Mouse (Mus musculus) stomach, postnatal 0 days (tissue): ENCODE data around the gene Stard13.

Source experiments
- CTCF ChIP-seq: IDR thresholded peaks from 2 replicates; pipeline ENCODE4 v1.5.1; 2016; ENCODE audit warnings: antibody characterized with exemption, low read depth, mild to moderate bottlenecking, moderate library complexity
- EP300 ChIP-seq: optimal IDR thresholded peaks from 2 replicates; pipeline ENCODE3; 2016; ENCODE audit warnings: antibody characterized with exemption

DNA sequence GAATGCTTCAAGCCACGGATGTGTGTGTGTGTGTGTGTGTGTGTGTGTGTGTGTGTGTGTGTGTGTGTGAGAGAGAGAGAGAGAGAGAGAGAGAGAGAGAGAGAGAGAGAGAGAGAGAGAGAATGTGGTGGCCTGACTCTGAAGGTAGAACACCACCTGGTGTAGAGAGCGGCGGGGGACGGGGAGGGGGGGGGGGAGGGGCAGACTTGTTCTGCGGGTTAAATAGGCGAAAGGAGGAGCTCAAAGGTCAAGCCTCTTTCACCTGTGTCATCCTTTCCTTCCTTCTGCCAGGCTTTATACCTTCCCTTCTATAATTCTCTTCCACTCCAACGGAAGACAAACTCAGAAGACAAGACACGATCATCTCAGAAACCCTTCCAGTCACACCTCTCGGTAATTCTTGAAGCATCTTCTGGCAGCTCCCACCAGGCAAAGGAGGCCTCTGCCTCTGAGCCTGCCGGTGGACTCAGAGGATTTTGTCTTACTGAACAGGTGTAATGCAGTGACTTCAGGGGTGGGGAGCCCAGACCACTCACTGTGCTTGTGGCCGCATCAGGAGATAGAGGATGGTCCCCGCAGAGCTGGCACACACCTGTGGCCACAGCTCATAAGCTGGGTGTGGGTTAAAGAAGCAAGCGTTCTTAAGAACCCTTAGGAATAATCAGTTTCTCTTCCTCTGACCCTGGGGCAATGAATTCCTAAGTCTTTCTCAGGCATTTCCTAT lies 898 bp downstream of the Stard13 start:
- TF ChIP-seq EP300 (no peak), CTCF (no peak)
